Mouse (Mus musculus): ENCODE measurements around the gene Olfr808. TPM values are rescaled to one million over a fixed set of nuclear protein-coding genes. Genes with fewer than 3 reads are reported as not detected.

The Olfr808 gene
- not detected for polyA plus RNA-seq (2015; fragmentation: Illumina TruSeq; extraction: RNeasy Lipid Tissue Mini Kit (QIAGEN cat#74804); ENCODE audit: insufficient read depth, low read depth, low replicate concordance)

DNA sequence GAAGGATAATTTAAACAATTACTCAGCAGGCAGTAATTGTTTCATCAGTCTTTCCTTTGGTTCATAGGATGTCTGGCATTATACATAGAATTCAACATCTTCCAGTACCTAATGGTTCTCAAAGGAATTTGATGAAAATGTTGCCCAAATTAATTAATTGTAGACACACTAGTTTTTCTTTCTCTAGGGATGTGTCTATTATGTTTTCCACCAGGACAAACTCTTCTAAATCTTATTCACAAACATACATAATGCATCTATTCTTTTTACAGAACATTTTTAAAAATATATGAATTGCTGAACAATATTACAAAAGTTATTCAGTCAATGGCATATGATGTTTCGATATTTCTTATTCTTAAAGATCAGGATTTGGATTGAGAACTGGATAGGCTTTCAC lies at the start of gene Olfr808:
Gene Olfr808, plus strand, starts transcription at position 301 of the 400 bp plus-strand sequence.

DNA sequence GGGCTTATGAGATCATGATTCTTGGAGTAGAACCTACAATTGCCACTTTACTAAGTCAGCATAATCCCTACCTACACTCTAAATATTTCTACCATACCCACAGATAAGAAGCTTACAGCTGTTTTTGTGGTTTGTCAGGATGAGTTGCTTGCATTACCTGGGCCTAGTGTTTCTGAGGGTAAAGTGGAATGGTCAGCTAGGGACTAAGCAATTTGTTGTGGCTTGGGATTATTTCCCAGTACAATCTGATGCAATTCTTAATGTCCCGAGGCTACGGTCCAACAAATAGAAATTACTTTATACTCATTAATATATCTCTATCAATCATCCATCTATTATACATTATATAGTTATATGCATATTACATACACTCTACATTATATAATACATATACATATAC lies 36.0 kb upstream of the Olfr808 start, which contains the start of gene Olfr805:
Gene Olfr805, minus strand, starts transcription at position 101 of the 400 bp plus-strand sequence.

DNA sequence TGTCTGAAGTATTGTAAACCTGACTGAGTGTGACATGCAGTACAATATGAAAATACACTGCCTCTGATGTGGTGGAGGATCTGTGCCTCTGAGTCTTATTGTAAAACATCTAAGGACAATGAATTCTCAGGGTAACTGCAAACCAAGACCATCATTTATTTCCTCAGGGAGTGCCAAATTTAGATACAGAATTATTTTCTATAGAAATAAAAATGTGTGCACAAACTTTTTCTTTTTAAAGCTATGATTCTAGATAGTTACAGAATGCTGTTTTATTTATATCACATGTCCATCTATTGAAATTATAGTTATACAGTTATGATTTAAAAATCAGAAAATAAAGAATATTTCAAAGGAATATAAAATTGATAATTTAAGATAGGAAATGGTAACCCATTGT lies 23.5 kb upstream of the Olfr808 start, which contains the start of gene Olfr806:
Gene Olfr806, minus strand, starts transcription at position 101 of the 400 bp plus-strand sequence.

DNA sequence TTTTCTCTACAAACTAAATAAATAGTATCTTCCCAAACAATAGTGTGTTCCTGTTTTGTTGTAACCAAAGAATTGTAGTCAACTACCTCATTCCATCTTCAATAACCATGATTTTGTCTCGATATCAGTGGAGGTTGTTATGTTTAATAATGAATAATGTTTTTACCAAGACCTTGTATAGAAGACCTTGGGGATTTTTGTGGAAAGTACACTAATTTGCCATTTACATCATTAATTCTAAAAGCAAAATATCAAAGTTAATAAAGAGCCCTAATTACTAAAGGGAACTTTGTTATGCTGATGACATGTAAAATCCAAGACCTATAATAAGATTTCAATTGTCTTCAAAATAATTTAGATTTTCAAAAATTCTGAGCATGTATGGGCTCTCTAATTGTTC lies 7.6 kb upstream of the Olfr808 start, which contains the start of gene Olfr807:
Gene Olfr807, minus strand, starts transcription at position 101 of the 400 bp plus-strand sequence.

DNA sequence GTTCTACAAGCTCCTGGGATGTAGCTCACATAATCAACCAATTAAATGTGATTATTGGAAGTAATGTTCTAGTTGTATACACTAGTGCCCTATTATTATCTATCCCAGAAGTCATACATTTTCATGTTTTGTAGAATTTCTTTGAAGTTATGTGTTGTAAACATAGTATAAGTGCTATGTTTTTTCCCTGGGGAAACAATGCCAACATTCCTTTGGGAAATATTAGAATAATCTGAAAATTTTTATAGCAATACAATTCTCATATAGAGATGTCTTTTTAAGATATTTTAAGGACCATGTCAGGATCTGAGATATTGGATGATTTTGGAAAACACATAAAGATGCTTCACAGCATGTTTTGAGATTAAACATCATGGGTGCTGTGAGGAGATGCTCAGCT lies 9.1 kb downstream of the Olfr808 start, which contains the start of gene Olfr809:
Gene Olfr809, plus strand, starts transcription at position 301 of the 400 bp plus-strand sequence.

DNA sequence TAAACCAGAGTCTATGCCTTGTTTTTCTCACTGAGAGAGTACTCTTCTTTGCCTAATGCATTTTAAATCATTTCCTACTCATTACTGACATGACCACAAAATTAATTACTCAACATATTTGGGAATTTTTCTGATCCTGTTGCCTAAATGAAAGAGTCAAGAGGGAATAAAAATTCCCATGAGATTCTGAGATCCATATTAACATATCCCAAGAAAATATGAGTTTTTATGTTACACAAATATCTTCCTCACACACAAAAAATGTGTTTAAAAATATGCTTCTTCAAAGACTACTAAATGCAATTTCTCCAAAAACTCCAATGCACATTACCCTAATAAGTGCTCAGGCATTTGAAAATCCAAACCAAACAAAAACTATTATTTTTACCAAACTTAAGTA lies 29.5 kb downstream of the Olfr808 start, which contains the start of gene Olfr810:
Gene Olfr810, minus strand, starts transcription at position 101 of the 400 bp plus-strand sequence.

DNA sequence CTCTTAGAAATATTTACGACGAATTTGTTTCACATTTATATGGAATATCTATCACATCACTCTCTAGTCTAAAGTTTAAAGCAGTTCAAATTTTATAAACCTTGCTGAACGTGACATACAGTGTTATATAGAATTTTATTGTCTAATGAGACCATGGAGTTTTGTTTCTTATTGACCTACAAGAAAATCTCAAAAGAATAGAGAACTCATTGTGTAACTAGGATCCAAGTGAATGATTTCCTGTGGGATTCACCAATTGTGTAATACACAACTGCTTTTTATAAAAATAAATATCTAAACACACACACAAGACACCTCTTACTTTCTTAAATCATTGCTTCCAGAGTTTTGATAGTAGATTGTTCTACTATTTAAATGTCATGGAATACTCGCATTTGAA lies 39.0 kb downstream of the Olfr808 start, which contains the start of gene Olfr811:
Gene Olfr811, minus strand, starts transcription at position 101 of the 400 bp plus-strand sequence.

Other genes starting within 250 kb of the Olfr808 start
- not detected for gene Olfr791, start 243.7 kb upstream of the Olfr808 start, polyA plus RNA-seq (2015; fragmentation: Illumina TruSeq; extraction: RNeasy Lipid Tissue Mini Kit (QIAGEN cat#74804); ENCODE audit: insufficient read depth, low read depth, low replicate concordance)
- not detected for gene Olfr792, start 226.3 kb upstream of the Olfr808 start, polyA plus RNA-seq (2015; fragmentation: Illumina TruSeq; extraction: RNeasy Lipid Tissue Mini Kit (QIAGEN cat#74804); ENCODE audit: insufficient read depth, low read depth, low replicate concordance)
- gene Olfr794, start 197.8 kb upstream of the Olfr808 start, polyA plus RNA-seq (2015; fragmentation: Illumina TruSeq; extraction: RNeasy Lipid Tissue Mini Kit (QIAGEN cat#74804); ENCODE audit: insufficient read depth, low read depth, low replicate concordance), result not detected
- gene Olfr796, start 152.9 kb upstream of the Olfr808 start, polyA plus RNA-seq (2015; fragmentation: Illumina TruSeq; extraction: RNeasy Lipid Tissue Mini Kit (QIAGEN cat#74804); ENCODE audit: insufficient read depth, low read depth, low replicate concordance), result not detected
- gene Olfr798, start 137.5 kb upstream of the Olfr808 start, polyA plus RNA-seq (2015; fragmentation: Illumina TruSeq; extraction: RNeasy Lipid Tissue Mini Kit (QIAGEN cat#74804); ENCODE audit: insufficient read depth, low read depth, low replicate concordance), result not detected
- gene Olfr799, start 128.0 kb upstream of the Olfr808 start, polyA plus RNA-seq (2015; fragmentation: Illumina TruSeq; extraction: RNeasy Lipid Tissue Mini Kit (QIAGEN cat#74804); ENCODE audit: insufficient read depth, low read depth, low replicate concordance), result not detected
- not detected for gene Olfr800, start 107.8 kb upstream of the Olfr808 start, polyA plus RNA-seq (2015; fragmentation: Illumina TruSeq; extraction: RNeasy Lipid Tissue Mini Kit (QIAGEN cat#74804); ENCODE audit: insufficient read depth, low read depth, low replicate concordance)
- not detected for gene Olfr801, start 91.6 kb upstream of the Olfr808 start, polyA plus RNA-seq (2015; fragmentation: Illumina TruSeq; extraction: RNeasy Lipid Tissue Mini Kit (QIAGEN cat#74804); ENCODE audit: insufficient read depth, low read depth, low replicate concordance)
- not detected for gene Olfr802, start 77.3 kb upstream of the Olfr808 start, polyA plus RNA-seq (2015; fragmentation: Illumina TruSeq; extraction: RNeasy Lipid Tissue Mini Kit (QIAGEN cat#74804); ENCODE audit: insufficient read depth, low read depth, low replicate concordance)
- not detected for gene Olfr803, start 71.2 kb upstream of the Olfr808 start, polyA plus RNA-seq (2015; fragmentation: Illumina TruSeq; extraction: RNeasy Lipid Tissue Mini Kit (QIAGEN cat#74804); ENCODE audit: insufficient read depth, low read depth, low replicate concordance)
- not detected for gene Olfr804, start 62.3 kb upstream of the Olfr808 start, polyA plus RNA-seq (2015; fragmentation: Illumina TruSeq; extraction: RNeasy Lipid Tissue Mini Kit (QIAGEN cat#74804); ENCODE audit: insufficient read depth, low read depth, low replicate concordance)
- not detected for gene Olfr805, start 36.1 kb upstream of the Olfr808 start, polyA plus RNA-seq (2015; fragmentation: Illumina TruSeq; extraction: RNeasy Lipid Tissue Mini Kit (QIAGEN cat#74804); ENCODE audit: insufficient read depth, low read depth, low replicate concordance)
- not detected for gene Olfr806, start 23.6 kb upstream of the Olfr808 start, polyA plus RNA-seq (2015; fragmentation: Illumina TruSeq; extraction: RNeasy Lipid Tissue Mini Kit (QIAGEN cat#74804); ENCODE audit: insufficient read depth, low read depth, low replicate concordance)
- not detected for gene Olfr807, start 7.7 kb upstream of the Olfr808 start, polyA plus RNA-seq (2015; fragmentation: Illumina TruSeq; extraction: RNeasy Lipid Tissue Mini Kit (QIAGEN cat#74804); ENCODE audit: insufficient read depth, low read depth, low replicate concordance)
- gene Olfr809, start 9.2 kb downstream of the Olfr808 start, polyA plus RNA-seq (2015; fragmentation: Illumina TruSeq; extraction: RNeasy Lipid Tissue Mini Kit (QIAGEN cat#74804); ENCODE audit: insufficient read depth, low read depth, low replicate concordance), result not detected
- not detected for gene Olfr810, start 29.4 kb downstream of the Olfr808 start, polyA plus RNA-seq (2015; fragmentation: Illumina TruSeq; extraction: RNeasy Lipid Tissue Mini Kit (QIAGEN cat#74804); ENCODE audit: insufficient read depth, low read depth, low replicate concordance)
- not detected for gene Olfr811, start 38.9 kb downstream of the Olfr808 start, polyA plus RNA-seq (2015; fragmentation: Illumina TruSeq; extraction: RNeasy Lipid Tissue Mini Kit (QIAGEN cat#74804); ENCODE audit: insufficient read depth, low read depth, low replicate concordance)
- not detected for gene Olfr812, start 80.6 kb downstream of the Olfr808 start, polyA plus RNA-seq (2015; fragmentation: Illumina TruSeq; extraction: RNeasy Lipid Tissue Mini Kit (QIAGEN cat#74804); ENCODE audit: insufficient read depth, low read depth, low replicate concordance)
- gene Olfr813, start 89.9 kb downstream of the Olfr808 start, polyA plus RNA-seq (2015; fragmentation: Illumina TruSeq; extraction: RNeasy Lipid Tissue Mini Kit (QIAGEN cat#74804); ENCODE audit: insufficient read depth, low read depth, low replicate concordance), result not detected
- not detected for gene Olfr814, start 114.4 kb downstream of the Olfr808 start, polyA plus RNA-seq (2015; fragmentation: Illumina TruSeq; extraction: RNeasy Lipid Tissue Mini Kit (QIAGEN cat#74804); ENCODE audit: insufficient read depth, low read depth, low replicate concordance)
- gene Olfr815, start 140.4 kb downstream of the Olfr808 start, polyA plus RNA-seq (2015; fragmentation: Illumina TruSeq; extraction: RNeasy Lipid Tissue Mini Kit (QIAGEN cat#74804); ENCODE audit: insufficient read depth, low read depth, low replicate concordance), result not detected
- not detected for gene Olfr816, start 150.1 kb downstream of the Olfr808 start, polyA plus RNA-seq (2015; fragmentation: Illumina TruSeq; extraction: RNeasy Lipid Tissue Mini Kit (QIAGEN cat#74804); ENCODE audit: insufficient read depth, low read depth, low replicate concordance)
- not detected for gene Olfr818, start 183.6 kb downstream of the Olfr808 start, polyA plus RNA-seq (2015; fragmentation: Illumina TruSeq; extraction: RNeasy Lipid Tissue Mini Kit (QIAGEN cat#74804); ENCODE audit: insufficient read depth, low read depth, low replicate concordance)
- gene Olfr819, start 201.8 kb downstream of the Olfr808 start, polyA plus RNA-seq (2015; fragmentation: Illumina TruSeq; extraction: RNeasy Lipid Tissue Mini Kit (QIAGEN cat#74804); ENCODE audit: insufficient read depth, low read depth, low replicate concordance), result not detected
- gene Olfr247, start 210.7 kb downstream of the Olfr808 start, polyA plus RNA-seq (2015; fragmentation: Illumina TruSeq; extraction: RNeasy Lipid Tissue Mini Kit (QIAGEN cat#74804); ENCODE audit: insufficient read depth, low read depth, low replicate concordance), result not detected
- gene Gm10310, start 219.6 kb downstream of the Olfr808 start, polyA plus RNA-seq (2015; fragmentation: Illumina TruSeq; extraction: RNeasy Lipid Tissue Mini Kit (QIAGEN cat#74804); ENCODE audit: insufficient read depth, low read depth, low replicate concordance), result not detected
- not detected for gene Olfr820, start 247.1 kb downstream of the Olfr808 start, polyA plus RNA-seq (2015; fragmentation: Illumina TruSeq; extraction: RNeasy Lipid Tissue Mini Kit (QIAGEN cat#74804); ENCODE audit: insufficient read depth, low read depth, low replicate concordance)